Mouse (Mus musculus): Measurements from ENCODE around the gene Lce3b.

The Lce3b gene

DNA sequence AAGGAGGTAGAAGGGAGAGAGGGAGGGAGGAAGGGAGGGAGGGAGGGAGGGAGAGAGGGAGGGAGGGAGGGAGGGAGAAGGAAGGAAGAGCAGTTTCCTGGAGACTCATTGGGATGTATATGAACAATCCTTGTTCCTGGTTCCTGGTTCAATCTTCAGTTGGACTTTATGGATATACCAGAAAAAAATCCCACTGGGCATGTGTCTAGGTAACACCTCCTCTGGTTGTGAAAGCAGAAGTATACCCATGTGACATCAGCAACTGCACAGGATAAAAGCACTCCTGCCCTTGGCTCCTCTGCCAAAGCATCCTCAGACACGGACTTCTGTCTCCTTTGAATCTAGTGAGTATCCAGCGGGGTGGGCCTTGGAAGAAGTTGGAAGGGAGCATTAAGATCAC lies at the start of gene Lce3b:
Gene Lce3b (plus strand): TSS at position 301 of the 400 bp plus-strand sequence.
- DNase-seq = no peak

GRCm38 (mm10) chr3:92894063-92894462 lies 38.7 kb upstream of the Lce3b start:
- DNase-seq = no peak

DNA sequence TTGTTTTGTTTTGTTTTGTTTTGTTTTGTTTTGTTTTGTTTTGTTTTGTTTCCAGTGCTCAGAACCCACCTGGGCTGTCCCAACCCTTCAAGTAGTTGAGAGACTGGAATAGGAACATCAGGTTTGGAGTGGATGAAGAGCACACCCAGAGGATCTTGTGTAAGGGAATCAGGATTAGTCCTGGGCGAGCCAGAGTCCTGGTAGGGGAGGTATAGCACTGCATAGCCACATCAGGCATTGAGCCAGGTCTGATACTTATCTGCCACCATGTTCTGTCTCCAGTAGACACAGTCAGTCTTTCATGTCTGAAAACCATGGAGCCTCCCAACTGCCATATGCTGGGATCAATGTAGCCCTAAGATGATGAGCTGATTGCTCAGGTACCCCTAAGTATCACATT lies 38.3 kb upstream of the Lce3b start:
- DNase-seq = no peak

GRCm38 (mm10) chr3:92902992-92903391 lies 29.8 kb upstream of the Lce3b start:
- peak in 1 of 2 experiments; percentile 4 for DNase-seq

GRCm38 (mm10) chr3:92903640-92904039 lies 29.1 kb upstream of the Lce3b start:
- DNase-seq = no peak

- DNase-seq = no peak
Measured at GRCm38 (mm10) chr3:92905182-92905581, 27.6 kb upstream of the Lce3b start.

GRCm38 (mm10) chr3:92907571-92907970 lies 25.2 kb upstream of the Lce3b start:
- DNase-seq = peak; percentile 3 to 4

GRCm38 (mm10) chr3:92920364-92920763 lies 12.4 kb upstream of the Lce3b start:
- DNase-seq = no peak

- DNase-seq = no peak
Measured at GRCm38 (mm10) chr3:92926130-92926529, 6.6 kb upstream of the Lce3b start, which contains the start of gene Lce3a. Lce3a (minus strand) TSS chr3:92926230.

GRCm38 (mm10) chr3:92944186-92944585 lies 11.4 kb downstream of the Lce3b start, which contains the start of gene Lce3c:
Lce3c (plus strand) TSS chr3:92944486.
- DNase-seq = no peak

DNA sequence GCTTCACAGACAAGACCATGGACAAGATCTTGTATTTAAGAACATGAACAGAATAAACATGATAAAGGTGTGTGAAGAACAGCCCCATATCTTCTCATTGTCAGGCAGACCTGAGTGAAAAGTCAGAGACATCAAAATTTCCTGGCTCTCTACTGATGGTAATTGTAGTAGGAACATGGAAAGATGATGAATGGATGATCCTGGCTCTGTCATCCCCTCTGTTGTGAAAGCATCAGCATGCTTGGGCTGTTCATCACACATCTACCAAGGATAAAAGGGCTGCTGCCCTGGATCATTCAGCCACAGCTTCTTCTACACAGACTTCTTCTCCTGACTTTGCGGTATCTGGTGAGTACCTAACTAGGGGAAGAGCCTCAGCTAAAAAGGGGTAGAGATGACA lies 24.3 kb downstream of the Lce3b start, which contains the start of gene Lce3d:
Gene Lce3d (plus strand): TSS at position 301 of the 400 bp plus-strand sequence.
- no peak for DNase-seq

DNA sequence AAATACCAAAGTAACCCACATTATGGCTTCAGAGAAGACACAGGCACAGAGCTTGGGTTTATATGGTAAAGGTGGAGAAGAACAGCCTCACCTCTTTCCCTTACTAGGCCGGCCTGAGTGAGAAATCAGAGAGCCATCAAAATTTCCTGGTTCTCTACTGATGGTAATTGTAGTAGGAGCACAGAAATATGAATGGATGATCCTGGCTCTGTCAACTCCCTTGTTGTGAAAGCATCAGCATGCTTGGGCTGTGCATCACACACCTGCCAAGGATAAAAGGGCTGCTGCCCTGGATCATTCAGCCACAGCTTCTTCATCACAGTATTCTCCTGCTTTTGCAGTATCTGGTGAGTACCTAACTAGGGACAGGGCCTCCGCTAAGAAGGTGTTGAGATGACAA lies 34.0 kb downstream of the Lce3b start, which contains the start of gene Lce3e:
Gene Lce3e (plus strand): TSS at position 301 of the 400 bp plus-strand sequence.
- DNase-seq = no peak

GRCm38 (mm10) chr3:92978484-92978883 lies 45.7 kb downstream of the Lce3b start:
- no peak for DNase-seq
